Mouse (Mus musculus): ENCODE measurements around the gene Shq1.

DNA sequence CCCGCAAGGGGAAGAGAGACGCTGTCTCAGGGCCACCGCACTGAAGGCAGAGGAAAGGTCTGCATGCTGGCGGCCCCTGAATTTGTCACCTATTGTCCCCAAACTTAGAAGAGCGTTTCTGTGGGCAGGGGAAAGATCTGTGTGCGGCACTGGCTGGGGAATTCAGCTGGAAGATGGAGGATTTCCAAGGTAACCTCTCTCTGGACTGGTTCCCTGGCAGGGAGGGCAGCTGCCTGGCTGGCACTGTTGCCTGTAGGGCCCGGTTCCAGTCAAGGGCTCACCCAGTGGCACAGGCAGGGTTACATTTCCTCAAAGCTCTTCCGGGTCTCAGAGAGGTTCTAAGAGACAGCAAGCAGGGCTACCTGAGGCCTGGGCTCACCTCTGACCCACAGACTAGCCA, 138.6 kb downstream of the Shq1 start:
- TF ChIP-seq CTCF (IDR thresholded peaks at IDR 0.05; ENCODE audit: low read depth, low read length) (no peak), POLR2A (IDR thresholded peaks at IDR 0.05; ENCODE audit: borderline replicate concordance, low read depth, low read length) (no peak)
